Mouse (Mus musculus) heart, adult 8-10 months (tissue): ENCODE results near the gene Vmn1r77. TPM values are rescaled to one million over a fixed set of nuclear protein-coding genes. Genes with fewer than 3 reads are reported as not detected.
"Not testable (repeated sequence)": the region's sequence is repeated elsewhere in the genome, so short reads cannot be mapped to it uniquely, and the experiment has no call there.

Experiments
- DNase-seq: peaks from one replicate; pipeline ENCODE4 v3.0.0; 2022; ENCODE audit warnings: low spot score
- total RNA-seq, 4 experiments: library from RNA; stranded (reverse); gene quantifications; 2 replicates each; pipeline ENCODE4 v1.2.4; 2022

Gene Vmn1r77
- not detected for total RNA-seq

- DNase-seq, result not testable (repeated sequence)
Measured at GRCm38 (mm10) chr7:12036452-12036851, at the start of gene Vmn1r77. Gene Vmn1r77 (plus strand): TSS chr7:12036752.

GRCm38 (mm10) chr7:12011491-12011890 is 25.1 kb upstream of the Vmn1r77 start:
- DNase-seq, result not testable (repeated sequence)

DNA sequence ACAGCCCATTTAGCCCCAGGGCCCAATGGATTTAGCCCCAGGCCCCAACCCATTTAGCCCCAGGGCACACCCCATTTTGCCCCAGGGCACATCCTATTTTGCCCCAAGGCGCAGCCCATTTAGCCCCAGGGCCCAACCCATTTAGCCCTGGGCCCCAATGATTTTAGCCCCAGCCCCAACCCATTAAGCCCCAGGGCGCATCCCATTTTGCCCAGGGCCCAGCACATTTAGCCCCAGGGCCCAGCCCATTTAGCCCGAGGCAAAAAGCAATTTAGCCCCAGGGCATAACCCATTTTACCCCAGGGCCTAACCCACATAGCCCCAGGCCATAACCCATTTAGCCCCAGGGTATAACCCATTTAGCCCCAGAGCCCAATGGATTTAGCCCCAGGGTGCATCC is 24.2 kb upstream of the Vmn1r77 start:
- DNase-seq, result not testable (repeated sequence)

- no peak for DNase-seq
Measured at GRCm38 (mm10) chr7:12013106-12013505, 23.4 kb upstream of the Vmn1r77 start.

- DNase-seq, result not testable (repeated sequence)
Measured at GRCm38 (mm10) chr7:12017829-12018228, 18.7 kb upstream of the Vmn1r77 start.

- no peak for DNase-seq
Measured at GRCm38 (mm10) chr7:12040664-12041063, 4.1 kb downstream of the Vmn1r77 start.

Other genes with a start within 250 kb of the Vmn1r77 start
- gene Vmn1r74, start 202.8 kb upstream of the Vmn1r77 start, total RNA-seq, result not detected
- gene Vmn1r75, start 162.1 kb upstream of the Vmn1r77 start, total RNA-seq, result not detected
- not detected for gene Vmn1r76, start 98.5 kb upstream of the Vmn1r77 start, total RNA-seq
- gene Vmn1r78, start 113.5 kb downstream of the Vmn1r77 start, total RNA-seq, result not detected
- not detected for gene Vmn1r79, start 134.5 kb downstream of the Vmn1r77 start, total RNA-seq
- gene Vmn1r80, start 152.5 kb downstream of the Vmn1r77 start, total RNA-seq, result not detected
- gene Vmn1r81, start 231.5 kb downstream of the Vmn1r77 start, total RNA-seq, result not detected